Mouse (Mus musculus): ENCODE results near the gene Mrpl58. TPM values are rescaled to one million over a fixed set of nuclear protein-coding genes. Genes with fewer than 3 reads are reported as not detected.

The Mrpl58 gene
- polyA plus RNA-seq, 1 experiment from 2014 or later = 194 TPM

DNA sequence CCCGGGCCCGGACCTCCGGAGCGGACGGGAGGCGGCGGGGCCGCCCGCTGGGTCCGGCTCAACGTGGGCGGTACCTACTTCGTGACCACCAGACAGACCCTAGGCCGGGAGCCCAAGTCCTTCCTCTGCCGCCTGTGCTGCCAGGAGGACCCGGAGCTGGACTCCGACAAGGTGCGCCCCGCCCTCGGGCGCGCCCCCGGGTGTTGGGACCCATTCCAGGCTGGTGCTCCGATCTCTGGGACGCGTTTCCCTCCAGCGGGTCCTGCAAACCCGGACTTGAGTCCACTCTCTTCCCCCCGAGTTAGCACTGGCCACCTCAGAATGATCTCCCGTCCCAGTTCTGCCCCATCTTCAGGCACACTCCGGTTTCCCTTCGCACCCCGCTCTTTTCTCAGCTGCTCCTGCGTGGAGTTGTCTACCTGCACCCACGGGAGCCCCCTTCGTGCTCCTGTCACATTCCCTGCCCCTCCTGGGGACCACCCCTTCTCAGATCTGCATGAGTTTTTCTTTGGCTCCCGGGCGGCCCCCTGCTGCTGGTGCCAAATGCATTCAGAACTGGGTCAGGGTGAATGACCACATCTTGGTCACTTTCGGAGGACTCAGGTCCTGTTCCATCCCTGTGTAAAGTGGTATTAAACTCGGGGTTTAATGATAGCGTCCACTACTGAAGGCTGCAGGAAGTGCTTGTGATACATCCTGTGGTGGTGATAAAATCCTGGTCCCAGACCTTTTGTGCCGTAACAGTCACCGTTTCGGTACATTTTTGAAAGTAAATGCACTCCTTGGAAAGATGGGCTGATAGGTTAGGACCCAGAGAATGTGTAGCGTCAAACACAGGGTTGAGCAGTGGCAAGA, 17.0 kb downstream of the Mrpl58 start:
- peak overlapping the region; percentile 98 for H3K9ac ChIP-seq (ENCODE audit: low read depth, low read length)
- peaks cover 22% of the 10 kb centered on the region for H3K4me1 ChIP-seq (ENCODE audit: control insufficient read depth, insufficient read depth, low read length)
- H3K27me3 ChIP-seq (replicated peaks; ENCODE audit: control insufficient read depth, insufficient read depth, low read length) = no peaks in the 10 kb centered on the region
- H3K27ac ChIP-seq (ENCODE audit: low read length) = peak overlapping the region; percentile 85
- ATAC-seq = peak; percentile 79
- peaks cover 7% of the 10 kb centered on the region; the same call in 1 of the 2 replicates for H3K36me3 ChIP-seq (ENCODE audit: control insufficient read depth, insufficient read depth, low read length)
- 2% methylated on average over 43 of the region's 45 CpGs for WGBS
- peak overlapping the region; percentile 98 for H3K4me2 ChIP-seq (ENCODE audit: low read depth, low read length)
- no peaks in the 10 kb centered on the region for H3K9me3 ChIP-seq (ENCODE audit: control insufficient read depth, low read length)
- H3K4me3 ChIP-seq (ENCODE audit: low read length) = peak overlapping the region; percentile 90

DNA sequence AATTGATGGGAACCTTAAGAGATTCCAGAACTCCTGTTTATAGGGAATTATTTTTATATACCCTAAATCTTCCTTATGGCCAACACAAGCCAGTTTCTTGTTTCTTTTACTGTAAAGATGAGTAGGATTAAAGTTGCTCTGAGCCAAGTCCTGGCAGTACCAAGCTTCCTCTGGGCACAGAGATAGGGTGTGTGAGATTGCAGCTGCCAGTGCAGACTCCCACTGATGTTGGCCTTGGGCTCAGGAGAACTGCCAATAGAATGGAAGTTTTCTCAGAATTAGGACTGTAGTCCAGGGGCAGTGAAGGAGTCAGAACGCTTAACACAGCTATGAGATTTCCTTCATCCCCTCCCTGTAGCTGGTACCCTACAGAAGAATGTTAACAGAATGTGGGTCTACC, 17.8 kb downstream of the Mrpl58 start:
- Histone ChIP-seq H3K27ac (ENCODE audit: low read length) (no peak overlapping the region), H3K9me3 (ENCODE audit: control insufficient read depth, low read length) (no peaks in the 10 kb centered on the region), H3K4me3 (ENCODE audit: low read length) (peak overlapping the region; percentile 90; the same call in 1 of the 2 replicates), H3K36me3 (ENCODE audit: control insufficient read depth, insufficient read depth, low read length) (peaks cover 4% of the 10 kb centered on the region; the same call in 1 of the 2 replicates), H3K27me3 (replicated peaks; ENCODE audit: control insufficient read depth, insufficient read depth, low read length) (no peaks in the 10 kb centered on the region), H3K9ac (ENCODE audit: low read depth, low read length) (peak overlapping the region; percentile 45; the same call in 1 of the 2 replicates), H3K4me2 (ENCODE audit: low read depth, low read length) (peak overlapping the region; percentile 98), H3K4me1 (ENCODE audit: control insufficient read depth, insufficient read depth, low read length) (peaks cover 22% of the 10 kb centered on the region)
- WGBS = 58% methylated on average over 1 of the region's 1 CpGs
- ATAC-seq = no peak

DNA sequence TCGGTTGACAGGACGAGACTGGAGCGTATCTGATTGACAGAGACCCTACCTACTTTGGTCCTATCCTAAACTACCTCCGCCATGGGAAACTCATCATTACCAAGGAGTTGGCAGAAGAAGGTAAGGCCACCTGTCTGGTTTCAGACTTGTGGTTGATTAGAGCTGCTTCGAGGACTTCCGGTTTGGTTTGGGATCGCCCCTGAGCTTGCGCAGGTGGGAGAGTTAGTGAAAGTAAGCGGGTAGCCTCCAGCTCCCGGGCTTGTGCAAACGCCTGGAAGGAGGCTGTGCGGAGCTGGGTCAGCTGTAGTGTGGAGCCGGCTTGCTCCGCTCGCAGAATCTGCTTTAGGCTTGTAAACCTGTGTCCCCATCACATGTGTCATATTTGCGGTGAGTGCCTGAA, 18.4 kb downstream of the Mrpl58 start:
- H3K36me3 ChIP-seq (ENCODE audit: control insufficient read depth, insufficient read depth, low read length) = peaks cover 3% of the 10 kb centered on the region; the same call in 1 of the 2 replicates
- H3K27me3 ChIP-seq (replicated peaks; ENCODE audit: control insufficient read depth, insufficient read depth, low read length) = no peaks in the 10 kb centered on the region
- H3K4me1 ChIP-seq (ENCODE audit: control insufficient read depth, insufficient read depth, low read length) = peaks cover 22% of the 10 kb centered on the region
- H3K9me3 ChIP-seq (ENCODE audit: control insufficient read depth, low read length) = no peaks in the 10 kb centered on the region
- 0 out of 2 replicates have a peak overlapping the region, but pooled peaks have one; percentile 6 for H3K9ac ChIP-seq (ENCODE audit: low read depth, low read length)
- ATAC-seq = no peak
- H3K4me2 ChIP-seq (ENCODE audit: low read depth, low read length) = no peak overlapping the region
- no peak overlapping the region for H3K4me3 ChIP-seq (ENCODE audit: low read length)
- H3K27ac ChIP-seq (ENCODE audit: low read length) = no peak overlapping the region
- WGBS = 85% methylated on average over 16 of the region's 16 CpGs

DNA sequence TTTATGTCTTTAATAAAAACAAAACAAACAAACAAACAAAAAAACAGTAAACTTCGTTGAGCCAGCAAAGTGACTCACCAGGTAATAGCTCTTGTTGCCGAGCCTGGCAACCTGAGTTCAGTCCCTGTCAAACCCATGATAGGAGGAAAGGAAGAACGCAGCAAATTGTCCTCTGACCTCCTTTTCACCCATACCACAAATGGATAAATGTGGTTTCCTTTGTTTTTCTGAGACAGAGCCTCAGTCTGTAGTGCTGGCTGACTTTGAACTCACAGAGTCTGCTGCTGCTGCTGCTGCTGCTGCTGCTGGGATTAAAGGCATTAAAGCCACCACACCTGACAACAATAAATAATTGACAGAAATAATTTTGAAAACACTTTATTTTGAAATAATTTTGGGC, 19.5 kb downstream of the Mrpl58 start:
- H3K9me3 ChIP-seq (ENCODE audit: control insufficient read depth, low read length) = no peaks in the 10 kb centered on the region
- H3K9ac ChIP-seq (ENCODE audit: low read depth, low read length) = no peak overlapping the region
- no peak overlapping the region for H3K4me3 ChIP-seq (ENCODE audit: low read length)
- no peaks in the 10 kb centered on the region for H3K27me3 ChIP-seq (replicated peaks; ENCODE audit: control insufficient read depth, insufficient read depth, low read length)
- H3K4me2 ChIP-seq (ENCODE audit: low read depth, low read length) = no peak overlapping the region
- H3K36me3 ChIP-seq (ENCODE audit: control insufficient read depth, insufficient read depth, low read length) = peaks cover 3% of the 10 kb centered on the region; the same call in 1 of the 2 replicates
- no peak overlapping the region for H3K27ac ChIP-seq (ENCODE audit: low read length)
- H3K4me1 ChIP-seq (ENCODE audit: control insufficient read depth, insufficient read depth, low read length) = peaks cover 23% of the 10 kb centered on the region
- WGBS = 83% methylated on average over 3 of the region's 3 CpGs
- no peak for ATAC-seq

DNA sequence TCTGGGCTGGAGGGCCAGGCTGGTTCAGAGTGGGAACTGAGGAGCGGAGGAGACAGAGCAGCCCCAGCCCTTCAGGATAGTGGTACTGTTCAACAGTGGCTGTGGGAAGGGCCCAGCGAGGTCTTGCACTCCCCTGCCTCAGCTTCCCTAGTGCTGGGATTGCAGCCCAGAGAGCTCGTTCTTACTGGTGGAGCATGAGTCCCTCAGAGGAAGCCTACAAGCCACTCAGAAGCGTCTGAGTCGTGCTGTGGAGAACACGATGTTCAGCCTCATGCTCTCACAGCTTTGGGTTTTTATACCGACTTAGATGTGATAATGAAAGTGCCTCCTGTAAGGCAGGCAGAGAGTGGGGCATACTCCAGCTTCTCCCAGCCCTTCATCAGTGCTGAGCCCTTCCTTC, 21.1 kb downstream of the Mrpl58 start:
- Histone ChIP-seq H3K27me3 (replicated peaks; ENCODE audit: control insufficient read depth, insufficient read depth, low read length) (no peaks in the 10 kb centered on the region), H3K27ac (ENCODE audit: low read length) (no peak overlapping the region), H3K4me1 (ENCODE audit: control insufficient read depth, insufficient read depth, low read length) (peaks cover 17% of the 10 kb centered on the region), H3K4me3 (ENCODE audit: low read length) (no peak overlapping the region), H3K9ac (ENCODE audit: low read depth, low read length) (no peak overlapping the region), H3K4me2 (ENCODE audit: low read depth, low read length) (no peak overlapping the region), H3K36me3 (ENCODE audit: control insufficient read depth, insufficient read depth, low read length) (peaks cover 7% of the 10 kb centered on the region), H3K9me3 (ENCODE audit: control insufficient read depth, low read length) (no peaks in the 10 kb centered on the region)
- no peak for ATAC-seq
- WGBS = 90% methylated on average over 7 of the region's 7 CpGs

DNA sequence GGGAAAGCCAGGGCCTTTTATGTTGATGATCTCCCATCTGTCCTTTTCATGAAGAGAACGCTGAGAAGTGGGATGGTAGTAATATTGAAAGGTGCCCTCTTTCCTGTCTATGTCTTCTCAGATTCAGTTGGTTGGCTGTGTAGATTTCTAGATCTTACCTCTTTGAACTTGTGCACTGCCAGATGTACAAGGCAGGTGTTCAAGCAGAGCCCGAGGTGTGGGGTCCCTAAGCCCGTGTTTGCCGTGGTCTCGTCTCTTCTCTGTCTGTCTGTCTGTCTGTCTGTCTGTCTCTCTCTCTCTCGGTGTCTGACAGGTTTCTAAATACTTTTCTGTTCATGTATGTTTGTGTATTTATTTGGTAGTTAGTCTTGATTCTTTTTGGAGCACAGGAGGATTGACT, 22.1 kb downstream of the Mrpl58 start:
- Histone ChIP-seq H3K36me3 (ENCODE audit: control insufficient read depth, insufficient read depth, low read length) (peaks cover 15% of the 10 kb centered on the region), H3K9ac (ENCODE audit: low read depth, low read length) (no peak overlapping the region), H3K9me3 (ENCODE audit: control insufficient read depth, low read length) (no peaks in the 10 kb centered on the region), H3K27ac (ENCODE audit: low read length) (no peak overlapping the region), H3K4me3 (ENCODE audit: low read length) (no peak overlapping the region), H3K4me2 (ENCODE audit: low read depth, low read length) (no peak overlapping the region), H3K27me3 (replicated peaks; ENCODE audit: control insufficient read depth, insufficient read depth, low read length) (no peaks in the 10 kb centered on the region), H3K4me1 (ENCODE audit: control insufficient read depth, insufficient read depth, low read length) (peaks cover 17% of the 10 kb centered on the region)
- no peak for ATAC-seq
- WGBS = 90% methylated on average over 6 of the region's 6 CpGs

DNA sequence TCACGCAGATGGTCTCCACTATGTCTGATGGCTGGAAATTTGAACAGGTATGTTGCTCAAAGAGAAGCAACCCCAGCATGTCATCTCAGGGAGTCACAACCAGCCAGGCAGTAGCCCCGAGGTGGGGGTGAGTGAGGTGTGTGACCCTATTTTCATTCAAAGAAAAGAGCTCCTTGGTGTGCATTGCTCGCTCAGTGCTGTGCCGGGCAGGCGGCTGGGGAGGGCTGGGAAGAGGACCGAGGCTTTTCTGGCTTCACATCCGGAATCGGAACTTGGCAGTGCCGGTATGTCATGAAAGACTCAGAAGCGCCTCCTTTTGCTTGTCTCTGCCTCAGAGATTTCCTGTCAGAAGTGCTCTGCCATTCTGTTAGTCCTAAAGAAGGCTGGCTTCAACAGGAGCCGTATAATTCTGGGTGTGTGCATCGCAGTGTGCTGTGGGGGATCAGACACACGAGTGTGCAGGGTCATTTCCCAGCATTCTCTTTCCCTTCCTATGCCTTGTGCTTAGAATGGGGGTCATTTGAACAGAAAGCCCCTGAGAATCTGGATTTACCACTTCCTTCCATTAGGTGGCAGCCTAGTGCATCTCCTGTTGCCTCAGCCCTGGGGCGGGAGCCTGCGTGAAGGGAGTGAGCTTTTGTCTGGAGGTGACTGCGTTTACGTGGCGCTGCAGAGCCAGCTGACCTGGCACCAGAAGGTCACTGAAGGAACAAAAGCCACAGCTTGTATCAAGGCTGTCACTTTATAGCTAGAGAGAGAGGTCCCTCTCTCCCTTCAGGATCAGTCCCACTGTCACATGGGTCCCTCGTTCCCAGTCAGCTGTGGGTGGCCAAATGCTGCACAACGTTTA, 24.2 kb downstream of the Mrpl58 start:
- Histone ChIP-seq H3K9ac (ENCODE audit: low read depth, low read length) (0 out of 2 replicates have a peak overlapping the region, but pooled peaks have one; percentile 13), H3K36me3 (ENCODE audit: control insufficient read depth, insufficient read depth, low read length) (peaks cover 15% of the 10 kb centered on the region), H3K27ac (ENCODE audit: low read length) (peak overlapping the region; percentile 45; the same call in 1 of the 2 replicates), H3K27me3 (replicated peaks; ENCODE audit: control insufficient read depth, insufficient read depth, low read length) (no peaks in the 10 kb centered on the region), H3K4me3 (ENCODE audit: low read length) (no peak overlapping the region), H3K4me1 (ENCODE audit: control insufficient read depth, insufficient read depth, low read length) (peaks cover 4% of the 10 kb centered on the region), H3K9me3 (ENCODE audit: control insufficient read depth, low read length) (no peaks in the 10 kb centered on the region), H3K4me2 (ENCODE audit: low read depth, low read length) (no peak overlapping the region)
- WGBS = 42% methylated on average over 20 of the region's 20 CpGs
- peak; percentile 53 for ATAC-seq

DNA sequence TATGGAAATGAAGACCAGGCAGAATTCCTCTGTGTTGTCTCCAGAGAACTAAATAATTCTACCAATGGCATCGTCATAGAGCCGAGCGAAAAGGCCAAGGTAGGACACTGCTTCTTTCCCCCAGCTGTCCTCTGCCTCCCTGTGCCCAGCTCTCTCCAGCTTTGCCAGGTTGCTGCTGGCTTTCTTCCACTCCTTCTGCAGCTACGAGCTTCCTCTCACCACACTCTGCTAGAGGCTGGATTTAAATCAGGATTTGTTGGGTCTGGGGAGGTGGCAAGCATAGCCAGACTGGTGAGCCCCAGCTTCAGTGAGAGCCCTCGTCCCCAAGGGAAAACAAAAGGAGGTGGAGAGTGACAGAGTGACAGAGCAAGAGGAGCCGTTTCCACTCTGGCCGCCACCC, 25.8 kb downstream of the Mrpl58 start:
- H3K4me2 ChIP-seq (ENCODE audit: low read depth, low read length) = no peak overlapping the region
- H3K9me3 ChIP-seq (ENCODE audit: control insufficient read depth, low read length) = no peaks in the 10 kb centered on the region
- H3K4me3 ChIP-seq (ENCODE audit: low read length) = no peak overlapping the region
- no peak overlapping the region for H3K27ac ChIP-seq (ENCODE audit: low read length)
- no peaks in the 10 kb centered on the region for H3K27me3 ChIP-seq (replicated peaks; ENCODE audit: control insufficient read depth, insufficient read depth, low read length)
- H3K9ac ChIP-seq (ENCODE audit: low read depth, low read length) = no peak overlapping the region
- ATAC-seq = no peak
- 83% methylated on average over 7 of the region's 7 CpGs for WGBS
- H3K36me3 ChIP-seq (ENCODE audit: control insufficient read depth, insufficient read depth, low read length) = peaks cover 12% of the 10 kb centered on the region
- peaks cover 8% of the 10 kb centered on the region for H3K4me1 ChIP-seq (ENCODE audit: control insufficient read depth, insufficient read depth, low read length)

DNA sequence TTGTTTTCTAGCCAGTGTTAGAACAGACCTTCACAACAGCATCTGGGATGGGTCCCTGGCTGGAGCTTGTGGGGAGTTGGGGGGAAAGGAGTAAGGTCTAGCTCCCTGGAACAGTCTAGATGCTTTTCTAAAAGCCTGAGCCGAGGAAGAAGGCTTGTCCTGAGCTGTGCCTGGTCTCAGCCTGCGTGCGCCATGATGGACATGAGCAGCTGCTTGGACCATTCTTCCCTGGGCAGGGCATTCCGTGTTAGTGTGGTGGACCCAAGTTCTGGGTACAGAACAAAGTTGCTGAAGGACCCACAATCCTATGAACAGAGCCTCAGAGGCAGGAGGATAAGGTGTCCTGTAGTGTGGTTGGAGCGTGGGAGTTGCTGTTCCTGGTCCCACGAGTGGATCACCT, 27.0 kb downstream of the Mrpl58 start:
- Histone ChIP-seq H3K27ac (ENCODE audit: low read length) (no peak overlapping the region), H3K4me2 (ENCODE audit: low read depth, low read length) (no peak overlapping the region), H3K9ac (ENCODE audit: low read depth, low read length) (no peak overlapping the region), H3K36me3 (ENCODE audit: control insufficient read depth, insufficient read depth, low read length) (peaks cover 12% of the 10 kb centered on the region), H3K9me3 (ENCODE audit: control insufficient read depth, low read length) (no peaks in the 10 kb centered on the region), H3K4me3 (ENCODE audit: low read length) (no peak overlapping the region), H3K4me1 (ENCODE audit: control insufficient read depth, insufficient read depth, low read length) (peaks cover 11% of the 10 kb centered on the region), H3K27me3 (replicated peaks; ENCODE audit: control insufficient read depth, insufficient read depth, low read length) (no peaks in the 10 kb centered on the region)
- WGBS = 93% methylated on average over 6 of the region's 6 CpGs
- no peak for ATAC-seq

All from intestine, embryonic 16.5 days (tissue).